Mouse (Mus musculus): ENCODE results near the gene Trim2. TPM values are rescaled to one million over a fixed set of nuclear protein-coding genes. Genes with fewer than 3 reads are reported as not detected.

Trim2 gene
- total and polyA plus RNA-seq, 2 experiments from 2014 or later, result 127 to 186 TPM

DNA sequence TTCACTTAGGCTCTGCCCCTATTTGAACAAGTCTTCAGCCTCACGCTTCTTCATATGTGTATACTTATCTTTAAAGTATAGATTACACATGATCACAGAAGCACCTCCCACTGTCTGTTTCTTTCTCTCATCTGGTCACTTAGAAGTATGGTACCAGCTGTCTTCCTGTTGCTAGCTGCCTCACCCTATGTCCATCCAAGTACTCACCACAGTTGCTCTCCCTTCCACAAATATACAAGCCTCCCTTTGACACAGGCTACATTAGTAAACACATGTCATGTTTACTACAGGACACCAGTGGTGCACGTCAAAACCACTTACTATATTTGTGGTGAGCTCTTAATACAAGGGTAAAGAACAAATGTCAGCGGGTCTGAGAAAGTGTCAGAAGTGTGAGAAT, 175.3 kb downstream of the Trim2 start:
- ATAC-seq (no peak), DNase-seq (no peak)
- no peaks in the 10 kb centered on the region for H3K9me3 ChIP-seq (ENCODE audit: low read length)
- no peak overlapping the region for H3K27ac ChIP-seq (ENCODE audit: low read depth, low read length)
- H3K27me3 ChIP-seq (ENCODE audit: insufficient read depth, low read length), result no peaks in the 10 kb centered on the region
- no peak overlapping the region for H3K4me2 ChIP-seq (ENCODE audit: low read depth)
- WGBS, result 93% methylated on average over 3 of the region's 3 CpGs
- no peak overlapping the region for H3K4me3 ChIP-seq (ENCODE audit: low read depth, low read length)
- no peak for TF ChIP-seq CTCF (IDR thresholded peaks at IDR 0.05; ENCODE audit: low read depth)
- no peak overlapping the region for H3K9ac ChIP-seq
- H3K4me1 ChIP-seq (ENCODE audit: insufficient read depth), result no peaks in the 10 kb centered on the region
- no peaks in the 10 kb centered on the region for H3K36me3 ChIP-seq (ENCODE audit: insufficient read depth)

DNA sequence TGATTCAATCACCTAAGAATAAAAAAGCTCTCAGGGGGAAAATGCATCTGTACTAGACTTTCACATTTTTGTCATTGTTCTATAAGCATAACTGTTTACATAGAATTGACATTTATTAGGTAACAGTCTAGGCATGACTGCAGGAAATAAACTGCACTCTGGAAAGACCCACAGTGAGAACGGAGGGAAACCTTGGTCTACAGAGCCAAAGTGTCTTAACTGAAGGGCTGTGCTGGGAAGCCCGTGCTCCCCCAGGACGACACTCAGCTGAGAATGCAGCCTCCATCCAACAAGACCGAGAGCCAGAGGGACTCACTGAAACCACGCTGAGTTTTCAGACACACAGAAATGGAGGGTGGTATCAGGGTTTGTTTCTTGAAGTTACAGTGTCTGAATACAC, 175.9 kb downstream of the Trim2 start:
- no peaks in the 10 kb centered on the region for H3K4me1 ChIP-seq (ENCODE audit: insufficient read depth)
- no peak overlapping the region for H3K4me3 ChIP-seq (ENCODE audit: low read depth, low read length)
- no peak overlapping the region for H3K9ac ChIP-seq
- no peaks in the 10 kb centered on the region for H3K27me3 ChIP-seq (ENCODE audit: insufficient read depth, low read length)
- ATAC-seq, result no peak
- DNase-seq, result no peak
- H3K9me3 ChIP-seq (ENCODE audit: low read length), result no peaks in the 10 kb centered on the region
- WGBS, result 75% methylated on average over 5 of the region's 5 CpGs
- H3K4me2 ChIP-seq (ENCODE audit: low read depth), result no peak overlapping the region
- no peak for TF ChIP-seq CTCF (IDR thresholded peaks at IDR 0.05; ENCODE audit: low read depth)
- no peak overlapping the region for H3K27ac ChIP-seq (ENCODE audit: low read depth, low read length)
- H3K36me3 ChIP-seq (ENCODE audit: insufficient read depth), result no peaks in the 10 kb centered on the region

DNA sequence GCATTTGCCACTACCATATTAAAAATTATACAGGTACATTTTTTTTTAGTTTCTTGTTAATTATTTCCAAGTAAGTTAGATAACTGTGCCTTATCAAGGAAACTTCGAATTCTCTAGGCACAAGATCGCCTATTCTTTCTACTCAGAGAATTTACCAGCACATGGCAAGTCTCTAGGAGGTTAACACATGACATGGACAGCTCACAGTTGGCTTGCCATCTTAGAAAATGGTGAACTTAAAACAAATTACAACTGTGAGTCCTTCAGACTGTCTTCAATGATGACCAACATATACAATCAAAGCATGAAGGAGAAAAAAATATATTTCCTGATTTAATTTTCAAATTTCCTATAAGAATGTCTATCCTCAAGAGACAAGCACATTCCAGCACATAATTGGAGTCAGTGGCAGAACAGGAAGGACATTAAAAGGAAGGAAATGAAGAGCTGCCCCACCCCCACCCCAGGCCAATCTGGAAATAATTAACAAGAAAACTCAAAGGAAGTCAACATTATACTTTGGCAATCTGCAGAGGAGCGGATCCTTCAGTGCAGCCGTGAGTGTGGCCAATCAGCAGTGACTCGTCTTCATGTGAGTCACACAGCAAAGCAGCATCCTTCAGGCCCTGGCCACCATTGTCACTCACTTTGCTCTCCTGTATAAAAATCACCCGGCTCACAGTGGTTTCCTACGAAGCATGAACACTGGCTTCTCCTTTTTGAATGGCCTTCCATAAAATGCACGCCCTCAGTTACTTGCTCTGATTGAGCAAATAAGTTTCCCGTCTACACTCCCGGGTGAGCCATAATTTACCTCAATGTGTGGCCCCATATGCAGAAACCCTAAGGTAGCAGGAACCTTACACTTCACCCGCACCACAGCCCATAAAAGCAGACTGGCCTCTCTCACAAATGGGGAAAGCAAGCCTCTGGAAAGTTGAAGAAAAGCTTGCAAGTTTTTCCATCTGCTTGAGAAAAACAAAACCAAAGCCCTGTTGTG, 177.5 kb downstream of the Trim2 start:
- WGBS, result 79% methylated on average over 11 of the region's 11 CpGs
- H3K4me1 ChIP-seq (ENCODE audit: insufficient read depth), result no peaks in the 10 kb centered on the region
- no peaks in the 10 kb centered on the region for H3K9me3 ChIP-seq (ENCODE audit: low read length)
- no peak for TF ChIP-seq CTCF (IDR thresholded peaks at IDR 0.05; ENCODE audit: low read depth)
- no peak overlapping the region for H3K9ac ChIP-seq
- no peaks in the 10 kb centered on the region for H3K36me3 ChIP-seq (ENCODE audit: insufficient read depth)
- no peak overlapping the region for H3K4me3 ChIP-seq (ENCODE audit: low read depth, low read length)
- no peak overlapping the region for H3K4me2 ChIP-seq (ENCODE audit: low read depth)
- ATAC-seq (no peak), DNase-seq (no peak)
- H3K27ac ChIP-seq (ENCODE audit: low read depth, low read length), result no peak overlapping the region
- H3K27me3 ChIP-seq (ENCODE audit: insufficient read depth, low read length), result no peaks in the 10 kb centered on the region

DNA sequence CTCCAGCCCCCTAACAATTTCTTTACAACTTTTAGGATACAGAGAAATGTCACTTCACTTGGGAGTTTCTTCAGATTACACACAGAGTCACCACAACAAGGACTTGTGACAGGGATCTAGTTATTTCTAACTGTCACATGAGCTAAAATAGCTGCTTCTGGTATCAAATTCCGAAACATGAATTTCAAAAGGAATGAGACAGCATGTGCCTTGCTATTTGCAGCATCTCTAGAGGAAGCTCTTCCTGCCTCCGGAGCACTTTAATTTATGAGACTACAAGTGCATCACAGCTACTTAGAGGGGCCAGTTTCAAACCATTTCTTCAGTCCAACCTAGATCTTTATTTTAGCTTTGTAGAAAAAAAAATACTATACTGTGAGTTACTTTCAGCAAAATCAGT, 179.2 kb downstream of the Trim2 start:
- Histone ChIP-seq H3K27me3 (ENCODE audit: insufficient read depth, low read length) (no peaks in the 10 kb centered on the region), H3K36me3 (ENCODE audit: insufficient read depth) (no peaks in the 10 kb centered on the region), H3K9ac (no peak overlapping the region), H3K27ac (ENCODE audit: low read depth, low read length) (no peak overlapping the region), H3K4me3 (ENCODE audit: low read depth, low read length) (no peak overlapping the region), H3K4me2 (ENCODE audit: low read depth) (no peak overlapping the region), H3K9me3 (ENCODE audit: low read length) (no peaks in the 10 kb centered on the region), H3K4me1 (ENCODE audit: insufficient read depth) (no peaks in the 10 kb centered on the region)
- WGBS, result 83% methylated on average over 2 of the region's 2 CpGs
- ATAC-seq, result no peak
- DNase-seq, result no peak
- no peak for TF ChIP-seq CTCF (IDR thresholded peaks at IDR 0.05; ENCODE audit: low read depth)

DNA sequence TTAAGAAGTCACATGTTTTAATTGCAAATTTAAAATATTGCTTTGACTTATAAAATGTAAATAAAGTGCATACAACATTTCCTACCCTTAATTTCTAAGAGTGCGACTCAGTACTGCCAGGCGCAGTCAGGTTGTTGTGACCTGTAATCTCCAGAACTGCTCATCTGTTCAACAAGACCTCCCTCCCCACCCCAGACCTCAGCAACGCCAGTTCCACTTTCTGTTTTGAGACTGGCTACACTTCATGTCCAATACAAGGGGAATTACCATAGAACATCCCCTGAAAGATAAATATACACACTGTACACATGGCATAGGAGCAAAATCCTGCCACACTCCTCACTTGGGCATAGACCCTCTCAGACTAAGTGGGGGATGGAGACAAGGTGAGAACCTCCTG, 180.0 kb downstream of the Trim2 start:
- no peak for TF ChIP-seq CTCF (IDR thresholded peaks at IDR 0.05; ENCODE audit: low read depth)
- DNase-seq (no peak), ATAC-seq (no peak)
- Histone ChIP-seq H3K9me3 (ENCODE audit: low read length) (no peaks in the 10 kb centered on the region), H3K36me3 (ENCODE audit: insufficient read depth) (no peaks in the 10 kb centered on the region), H3K4me1 (ENCODE audit: insufficient read depth) (no peaks in the 10 kb centered on the region), H3K4me3 (ENCODE audit: low read depth, low read length) (no peak overlapping the region), H3K4me2 (ENCODE audit: low read depth) (no peak overlapping the region), H3K9ac (no peak overlapping the region), H3K27ac (ENCODE audit: low read depth, low read length) (no peak overlapping the region), H3K27me3 (ENCODE audit: insufficient read depth, low read length) (no peaks in the 10 kb centered on the region)
- 91% methylated on average over 3 of the region's 3 CpGs for WGBS

DNA sequence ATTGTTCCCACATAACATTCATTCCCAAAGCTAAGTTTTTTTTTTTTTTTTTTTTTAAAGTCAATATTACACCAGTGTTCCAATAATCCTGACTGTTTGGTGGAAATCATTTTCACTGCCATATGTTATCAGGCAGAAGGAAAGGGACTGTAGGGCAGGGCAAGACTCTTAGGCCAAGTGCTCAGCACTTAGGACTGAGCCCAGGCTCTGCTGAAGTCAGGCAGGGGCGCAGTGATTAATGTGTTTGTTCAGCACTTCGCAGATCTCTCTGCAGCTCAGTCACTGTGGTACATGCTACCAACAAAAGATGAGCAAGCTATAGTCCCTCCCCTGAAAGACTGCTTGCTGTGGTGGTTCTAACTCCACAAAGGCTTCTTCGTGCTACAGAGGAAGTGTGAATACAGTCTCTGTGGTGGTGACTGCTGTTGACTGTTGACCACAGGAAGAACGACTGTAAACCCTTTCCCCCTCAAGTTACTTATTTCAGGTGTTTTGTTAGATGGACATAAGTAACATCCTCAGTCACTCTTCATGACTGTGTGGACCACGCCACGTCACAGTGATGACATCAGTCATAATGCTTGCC, 180.9 kb downstream of the Trim2 start:
- ATAC-seq (no peak), DNase-seq (no peak)
- no peak overlapping the region for H3K4me2 ChIP-seq (ENCODE audit: low read depth)
- H3K4me3 ChIP-seq (ENCODE audit: low read depth, low read length), result no peak overlapping the region
- no peaks in the 10 kb centered on the region for H3K9me3 ChIP-seq (ENCODE audit: low read length)
- no peaks in the 10 kb centered on the region for H3K27me3 ChIP-seq (ENCODE audit: insufficient read depth, low read length)
- H3K4me1 ChIP-seq (ENCODE audit: insufficient read depth), result no peaks in the 10 kb centered on the region
- H3K27ac ChIP-seq (ENCODE audit: low read depth, low read length), result no peak overlapping the region
- no peak for TF ChIP-seq CTCF (IDR thresholded peaks at IDR 0.05; ENCODE audit: low read depth)
- H3K9ac ChIP-seq, result no peak overlapping the region
- no peaks in the 10 kb centered on the region for H3K36me3 ChIP-seq (ENCODE audit: insufficient read depth)
- 70% methylated on average over 6 of the region's 6 CpGs for WGBS

DNA sequence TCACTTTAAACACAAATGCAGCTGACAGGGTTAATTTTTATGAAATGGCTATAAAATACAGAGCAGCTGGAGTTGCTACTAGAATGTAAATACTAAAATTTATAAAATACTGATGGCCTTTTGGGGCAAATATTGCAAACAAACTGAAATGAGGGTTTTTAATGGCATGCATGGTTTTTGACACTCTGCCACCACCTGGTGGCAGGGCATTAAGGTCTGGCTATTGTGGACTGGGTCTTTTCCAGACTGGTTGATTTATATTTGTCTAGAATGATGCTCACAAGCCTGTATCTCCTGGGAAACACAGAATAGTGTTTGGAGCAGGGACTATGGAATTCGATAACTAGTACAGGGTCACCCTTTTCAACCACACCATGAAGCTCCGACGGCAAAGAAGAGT, 183.2 kb downstream of the Trim2 start:
- Histone ChIP-seq H3K27me3 (ENCODE audit: insufficient read depth, low read length) (no peaks in the 10 kb centered on the region), H3K4me1 (ENCODE audit: insufficient read depth) (no peaks in the 10 kb centered on the region), H3K9me3 (ENCODE audit: low read length) (no peaks in the 10 kb centered on the region), H3K27ac (ENCODE audit: low read depth, low read length) (no peak overlapping the region), H3K4me3 (ENCODE audit: low read depth, low read length) (no peak overlapping the region), H3K36me3 (ENCODE audit: insufficient read depth) (no peaks in the 10 kb centered on the region), H3K4me2 (ENCODE audit: low read depth) (no peak overlapping the region), H3K9ac (no peak overlapping the region)
- ATAC-seq, result no peak
- TF ChIP-seq CTCF (IDR thresholded peaks at IDR 0.05; ENCODE audit: low read depth), result peak; percentile 42
- 79% methylated on average over 3 of the region's 3 CpGs for WGBS
- DNase-seq, result no peak

Data from forebrain, postnatal 0 days (tissue).